ENCODE assay signal across 8 mouse cellular contexts in the genomic region with DNA sequence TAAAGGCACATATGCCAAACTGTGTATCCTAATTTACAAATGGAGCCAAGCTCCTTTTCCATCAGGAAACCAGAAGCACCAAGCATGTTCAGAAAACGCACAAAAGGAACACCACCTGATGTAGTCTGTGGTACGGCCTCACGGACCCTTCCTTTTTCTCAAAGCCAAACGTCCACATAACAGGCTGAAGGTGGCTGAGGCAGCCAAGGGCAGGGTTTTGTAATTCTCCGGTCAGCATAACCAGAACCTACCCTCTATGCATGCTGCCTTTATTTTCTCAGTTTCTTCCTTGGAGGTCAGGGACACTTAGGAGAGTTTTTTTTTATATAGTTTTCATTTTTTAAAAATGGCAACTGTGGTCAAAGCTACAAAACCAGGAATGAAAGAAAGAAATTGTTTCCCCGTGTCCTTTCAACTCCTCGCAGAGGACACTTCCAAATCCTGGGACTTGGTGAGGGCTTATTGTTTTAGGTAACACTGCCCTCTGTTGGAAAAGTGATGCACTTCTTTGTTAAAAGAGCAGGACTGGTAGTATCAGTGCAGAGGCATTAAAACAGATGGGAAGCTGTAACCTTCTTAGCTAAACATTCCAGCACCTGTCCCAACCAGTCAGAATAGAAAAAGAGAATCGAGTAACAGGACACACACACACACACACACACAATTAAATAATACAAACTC.
DNase-seq lines count a peak whose midpoint lies in the region; ATAC-seq and TF ChIP-seq lines count a peak whose summit lies in the region.

No protein-coding gene starts in this region.

- H3K4me3 ChIP-seq in heart, embryonic 11.5 days (ENCODE audit: low read depth, low read length): no peak overlapping the region
- H3K4me3 ChIP-seq in G1E (ENCODE audit: low read depth, low read length): no peak overlapping the region
- no peak overlapping the region for H3K4me3 ChIP-seq in midbrain, embryonic 16.5 days (ENCODE audit: low read depth, low read length)

- peak; percentile 46; the same call in 1 of the 2 replicates for ATAC-seq in heart, embryonic 11.5 days (replicated peaks; ENCODE audit: insufficient number of reproducible peaks, low FRiP score, low TSS enrichment)
- peak; percentile 34; the same call in 1 of the 2 replicates for ATAC-seq in G1E (ENCODE audit: extremely low read depth, insufficient number of reproducible peaks, low FRiP score, poor library complexity, severe bottlenecking)
- ATAC-seq in midbrain, embryonic 16.5 days: peak; percentile 95
- no peak for ATAC-seq in activated CD4-positive, CD25-positive, alpha-beta regulatory T cell, adult 4 months

- H3K27me3 ChIP-seq in heart, embryonic 11.5 days (ENCODE audit: control insufficient read depth, insufficient read depth, low read length): no peaks in the 10 kb centered on the region
- H3K27me3 ChIP-seq in G1E (ENCODE audit: insufficient read depth, low read length): no peaks in the 10 kb centered on the region
- no peaks in the 10 kb centered on the region for H3K27me3 ChIP-seq in midbrain, embryonic 16.5 days (ENCODE audit: control insufficient read depth, insufficient read depth, low read depth, low read length)

- no peak for DNase-seq in heart, postnatal 25 days (ENCODE audit: low spot score)
- DNase-seq in G1E (ENCODE audit: low spot score): no peak
- DNase-seq in cerebellum, postnatal 14 days: peak; percentile 62 to 73
- DNase-seq in heart, postnatal 4 days: peak; percentile 11
- peak; percentile 6 to 29 for DNase-seq in layer of hippocampus, postnatal 10 days (ENCODE audit: low spot score in 2 of 2)

- no peaks in the 10 kb centered on the region for H3K9me3 ChIP-seq in heart, embryonic 11.5 days (replicated peaks; ENCODE audit: control insufficient read depth, low read length)
- H3K9me3 ChIP-seq in G1E (replicated peaks): no peaks in the 10 kb centered on the region
- no peaks in the 10 kb centered on the region for H3K9me3 ChIP-seq in midbrain, embryonic 16.5 days (replicated peaks; ENCODE audit: control insufficient read depth, low read length, poor library complexity, severe bottlenecking)

- no peaks in the 10 kb centered on the region for H3K4me1 ChIP-seq in heart, embryonic 11.5 days (ENCODE audit: control insufficient read depth, insufficient read depth, low read length)
- no peaks in the 10 kb centered on the region for H3K4me1 ChIP-seq in G1E (ENCODE audit: insufficient read depth, low read depth, low read length)
- 0 out of 2 replicates have a peak, but pooled peaks cover 3% of the 10 kb centered on the region for H3K4me1 ChIP-seq in midbrain, embryonic 16.5 days (ENCODE audit: control insufficient read depth, insufficient read depth, low read length)

- no peak for TF ChIP-seq CTCF in G1E (IDR thresholded peaks at IDR 0.05; ENCODE audit: low read depth, low read length)

- 55% methylated on average over 8 of the region's 8 CpGs for WGBS in heart, embryonic 11.5 days (ENCODE audit: insufficient replicate concordance)
- WGBS in midbrain, embryonic 16.5 days: 39% methylated on average over 8 of the region's 8 CpGs

- no peak overlapping the region for H3K9ac ChIP-seq in heart, embryonic 11.5 days (ENCODE audit: low read depth, low read length)
- H3K9ac ChIP-seq in midbrain, embryonic 16.5 days (ENCODE audit: low read depth, low read length): 0 out of 2 replicates have a peak overlapping the region, but pooled peaks have one; percentile 25

- H3K27ac ChIP-seq in heart, embryonic 11.5 days (ENCODE audit: low read depth, low read length): no peak overlapping the region
- H3K27ac ChIP-seq in midbrain, embryonic 16.5 days (ENCODE audit: low read length): peak overlapping the region; percentile 41; the same call in 1 of the 2 replicates

- H3K36me3 ChIP-seq in heart, embryonic 11.5 days (ENCODE audit: control insufficient read depth, insufficient read depth, low read length): no peaks in the 10 kb centered on the region
- no peaks in the 10 kb centered on the region for H3K36me3 ChIP-seq in G1E (replicated peaks)
- H3K36me3 ChIP-seq in midbrain, embryonic 16.5 days (ENCODE audit: control insufficient read depth, insufficient read depth, low read length): no peaks in the 10 kb centered on the region

- H3K4me2 ChIP-seq in heart, embryonic 11.5 days: no peak overlapping the region
- H3K4me2 ChIP-seq in midbrain, embryonic 16.5 days (ENCODE audit: low read length): no peak overlapping the region

- intact Hi-C loops in heart, postnatal 25 days (cut with DNase I): no loop called here

Comparison
In these comparisons a context has a peak if more than half of its experiments do, and no peak if none do; other contexts are left out.
1. DNase-seq: peak in cerebellum, postnatal 14 days (2 of 2), heart, postnatal 4 days (single experiment) and layer of hippocampus, postnatal 10 days (2 of 2); none in heart, postnatal 25 days (single experiment) and G1E (single experiment).